Mouse (Mus musculus): ENCODE measurements around the gene Xpo5. TPM values are rescaled to one million over a fixed set of nuclear protein-coding genes. Genes with fewer than 3 reads are reported as not detected.

Xpo5 gene
- total RNA-seq, 1 experiment from 2014 or later = 67.8 TPM

GRCm38 (mm10) chr17:46278011-46278765 lies 75.6 kb downstream of the Xpo5 start:
- no peak for ATAC-seq (replicated peaks; ENCODE audit: low read depth, poor library complexity, severe bottlenecking)

GRCm38 (mm10) chr17:46282483-46283123 lies 80.0 kb downstream of the Xpo5 start, which contains the start of gene Tjap1:
Tjap1 (minus strand) TSS chr17:46283026.
- ATAC-seq (replicated peaks; ENCODE audit: low read depth, poor library complexity, severe bottlenecking) = peak; percentile 93

- ATAC-seq (replicated peaks; ENCODE audit: low read depth, poor library complexity, severe bottlenecking) = no peak
These were observed 80.6 kb downstream of the Xpo5 start for GRCm38 (mm10) chr17:46283140-46283539.

GRCm38 (mm10) chr17:46283911-46284310 lies 81.3 kb downstream of the Xpo5 start:
- ATAC-seq (replicated peaks; ENCODE audit: low read depth, poor library complexity, severe bottlenecking) = no peak

- ATAC-seq (replicated peaks; ENCODE audit: low read depth, poor library complexity, severe bottlenecking) = no peak
These were observed 82.1 kb downstream of the Xpo5 start for GRCm38 (mm10) chr17:46284653-46285052.

GRCm38 (mm10) chr17:46285407-46285806 lies 82.8 kb downstream of the Xpo5 start:
- no peak for ATAC-seq (replicated peaks; ENCODE audit: low read depth, poor library complexity, severe bottlenecking)

- no peak for ATAC-seq (replicated peaks; ENCODE audit: low read depth, poor library complexity, severe bottlenecking)
These were observed 85.1 kb downstream of the Xpo5 start for GRCm38 (mm10) chr17:46287678-46288095.

Other genes with a start within 250 kb of the Xpo5 start
- gene Vegfa, start 170.4 kb upstream of the Xpo5 start, total RNA-seq (2017) = 13.2 and 17.9 TPM in 2 replicates
- gene Mrps18a, start 91.8 kb upstream of the Xpo5 start, total RNA-seq (2017) = 41.5 and 50.5 TPM in 2 replicates
- gene Rsph9, start 58.6 kb upstream of the Xpo5 start, total RNA-seq (2017) = 1.3 TPM in 1 of 2 replicates, not detected in the other
- 3.8 and 12.1 TPM in 2 replicates for gene Mad2l1bp, start 49.2 kb upstream of the Xpo5 start, total RNA-seq (2017)
- 26.1 and 31.0 TPM in 2 replicates for gene Gtpbp2, start 41.8 kb upstream of the Xpo5 start, total RNA-seq (2017)
- 19.1 and 27.4 TPM in 2 replicates for gene Polh, start 137 bp upstream of the Xpo5 start, total RNA-seq (2017)
- gene Polr1c, start 45.3 kb downstream of the Xpo5 start, total RNA-seq (2017) = 50.0 and 55.6 TPM in 2 replicates
- gene Yipf3, start 45.3 kb downstream of the Xpo5 start, total RNA-seq (2017) = 26.5 and 32.6 TPM in 2 replicates
- not detected in 2 replicates for gene Lrrc73, start 50.7 kb downstream of the Xpo5 start, total RNA-seq (2017)
- gene Tjap1, start 80.2 kb downstream of the Xpo5 start, total RNA-seq (2017) = 11.3 and 14.6 TPM in 2 replicates
- 0.23 TPM in 1 of 2 replicates, not detected in the other for gene Dlk2, start 94.6 kb downstream of the Xpo5 start, total RNA-seq (2017)
- 0.63 and 5.3 TPM in 2 replicates for gene Abcc10, start 125.6 kb downstream of the Xpo5 start, total RNA-seq (2017)
- gene Zfp318, start 180.9 kb downstream of the Xpo5 start, total RNA-seq (2017) = 19.5 and 55.4 TPM in 2 replicates
- gene Crip3, start 226.1 kb downstream of the Xpo5 start, total RNA-seq (2017) = not detected in 2 replicates
- not detected in 2 replicates for gene Slc22a7, start 235.7 kb downstream of the Xpo5 start, total RNA-seq (2017)